Mouse (Mus musculus): ENCODE data around the gene Gca. TPM values are rescaled to one million over a fixed set of nuclear protein-coding genes. Genes with fewer than 3 reads are reported as not detected.
A peak's percentile ranks its signal among the peaks of the same experiment; 100 is the strongest.

Gene Gca
- polyA plus RNA-seq, 1 experiment, result 0.13 TPM

GRCm38 (mm10) chr2:62630446-62630845 is 33.6 kb upstream of the Gca start:
- H3K4me2 ChIP-seq (ENCODE audit: low read depth), result no peak overlapping the region
- no peak overlapping the region for H3ac ChIP-seq (ENCODE audit: control insufficient read depth, insufficient read length)
- TF ChIP-seq USF1 (IDR thresholded peaks at IDR 0.05; ENCODE audit: low read depth), result no peak
- TF ChIP-seq MYOG (IDR thresholded peaks at IDR 0.05; ENCODE audit: control insufficient read depth in 1 of 3, insufficient read depth in 1 of 3, insufficient read length in 2 of 3, low read depth in 2 of 3), result no peak
- no peak for TF ChIP-seq POLR2AphosphoS2 (IDR thresholded peaks at IDR 0.05; ENCODE audit: insufficient read length, low read depth)
- no peak for TF ChIP-seq POLR2A (IDR thresholded peaks at IDR 0.05; ENCODE audit: insufficient read length, low read depth)
- no peak for TF ChIP-seq MYOD1 (IDR thresholded peaks at IDR 0.05; ENCODE audit: control insufficient read depth in 1 of 3, insufficient read length in 2 of 3, low read depth in 2 of 3)
- no peak for TF ChIP-seq CEBPB (IDR thresholded peaks at IDR 0.05; ENCODE audit: insufficient read depth, poor library complexity, severe bottlenecking)
- TF ChIP-seq TCF12 (IDR thresholded peaks at IDR 0.05; ENCODE audit: insufficient read depth, poor library complexity, severe bottlenecking), result no peak
- TF ChIP-seq E2F4 (IDR thresholded peaks at IDR 0.05; ENCODE audit: insufficient read depth), result no peak
- TF ChIP-seq SRF (IDR thresholded peaks at IDR 0.05; ENCODE audit: control insufficient read depth, insufficient read length, low read depth), result no peak
- TF ChIP-seq MAX (IDR thresholded peaks at IDR 0.05; ENCODE audit: low read depth), result no peak
- TF ChIP-seq TCF3 (IDR thresholded peaks at IDR 0.05; ENCODE audit: insufficient read length, low read depth), result no peak
- no peak for TF ChIP-seq REST (IDR thresholded peaks at IDR 0.05; ENCODE audit: insufficient read depth, insufficient read length)

GRCm38 (mm10) chr2:62639869-62640268 is 24.2 kb upstream of the Gca start:
- Histone ChIP-seq H3ac (ENCODE audit: control insufficient read depth, insufficient read length) (no peak overlapping the region), H3K4me3 (no peak overlapping the region), H3K36me3 (ENCODE audit: control insufficient read depth, insufficient read depth) (no peaks in the 10 kb centered on the region), H3K27me3 (ENCODE audit: control insufficient read depth, insufficient read depth, insufficient read length) (no peaks in the 10 kb centered on the region), H3K4me2 (ENCODE audit: low read depth) (no peak overlapping the region), H3K79me2 (ENCODE audit: control insufficient read depth, insufficient read depth) (no peaks in the 10 kb centered on the region)
- TF ChIP-seq MYOG (IDR thresholded peaks at IDR 0.05; ENCODE audit: control insufficient read depth in 1 of 3, insufficient read depth in 1 of 3, insufficient read length in 2 of 3, low read depth in 2 of 3), result no peak
- no peak for TF ChIP-seq TCF12 (IDR thresholded peaks at IDR 0.05; ENCODE audit: insufficient read depth, poor library complexity, severe bottlenecking)
- TF ChIP-seq CEBPB (IDR thresholded peaks at IDR 0.05; ENCODE audit: insufficient read depth, poor library complexity, severe bottlenecking), result no peak
- TF ChIP-seq POLR2AphosphoS2 (IDR thresholded peaks at IDR 0.05; ENCODE audit: insufficient read length, low read depth), result no peak
- no peak for TF ChIP-seq SRF (IDR thresholded peaks at IDR 0.05; ENCODE audit: control insufficient read depth, insufficient read length, low read depth)

More at GRCm38 (mm10) chr2:62630446-62630845, 33.6 kb upstream of the Gca start:
- no peak overlapping the region for H3K4me3 ChIP-seq
- no peaks in the 10 kb centered on the region for H3K27me3 ChIP-seq (ENCODE audit: control insufficient read depth, insufficient read depth, insufficient read length)
- H3K36me3 ChIP-seq (ENCODE audit: control insufficient read depth, insufficient read depth), result no peaks in the 10 kb centered on the region
- no peaks in the 10 kb centered on the region for H3K79me2 ChIP-seq (ENCODE audit: control insufficient read depth, insufficient read depth)

GRCm38 (mm10) chr2:62643405-62644305 is 20.4 kb upstream of the Gca start:
- Histone ChIP-seq H3K27me3 (ENCODE audit: control insufficient read depth, insufficient read depth, insufficient read length) (no peaks in the 10 kb centered on the region), H3ac (ENCODE audit: control insufficient read depth, insufficient read length) (no peak overlapping the region), H3K4me3 (no peak overlapping the region), H3K79me2 (ENCODE audit: control insufficient read depth, insufficient read depth) (no peaks in the 10 kb centered on the region), H3K4me2 (ENCODE audit: low read depth) (peak overlapping the region; percentile 36), H3K36me3 (ENCODE audit: control insufficient read depth, insufficient read depth) (no peaks in the 10 kb centered on the region)
- no peak for TF ChIP-seq E2F4 (IDR thresholded peaks at IDR 0.05; ENCODE audit: insufficient read depth)
- no peak for TF ChIP-seq TCF3 (IDR thresholded peaks at IDR 0.05; ENCODE audit: insufficient read length, low read depth)
- TF ChIP-seq REST (IDR thresholded peaks at IDR 0.05; ENCODE audit: insufficient read depth, insufficient read length), result no peak

DNA sequence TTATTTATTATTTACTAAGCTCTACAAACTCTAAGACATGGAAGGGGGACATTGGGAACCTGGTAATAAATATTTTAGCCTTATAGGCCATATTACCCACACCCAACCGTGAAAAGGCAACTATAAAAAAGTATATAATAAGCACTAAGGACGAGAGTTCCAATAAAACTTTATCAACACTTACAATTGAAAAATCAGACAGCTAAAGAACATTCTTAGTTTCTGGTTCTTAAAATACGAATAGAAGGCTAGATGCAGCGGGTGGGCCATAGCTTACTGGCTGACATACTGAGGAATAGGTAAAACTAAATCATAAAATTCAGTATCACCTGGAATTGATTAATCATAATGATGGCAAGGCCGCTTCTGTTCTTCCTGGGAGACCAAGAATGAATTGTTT is 19.2 kb upstream of the Gca start:
- no peak for TF ChIP-seq SRF (IDR thresholded peaks at IDR 0.05; ENCODE audit: control insufficient read depth, insufficient read length, low read depth)
- no peaks in the 10 kb centered on the region for H3K79me2 ChIP-seq (ENCODE audit: control insufficient read depth, insufficient read depth)
- H3K36me3 ChIP-seq (ENCODE audit: control insufficient read depth, insufficient read depth), result no peaks in the 10 kb centered on the region
- H3ac ChIP-seq (ENCODE audit: control insufficient read depth, insufficient read length), result no peak overlapping the region
- H3K27me3 ChIP-seq (ENCODE audit: control insufficient read depth, insufficient read depth, insufficient read length), result no peaks in the 10 kb centered on the region
- no peak overlapping the region for H3K4me3 ChIP-seq
- H3K4me2 ChIP-seq (ENCODE audit: low read depth), result no peak overlapping the region

DNA sequence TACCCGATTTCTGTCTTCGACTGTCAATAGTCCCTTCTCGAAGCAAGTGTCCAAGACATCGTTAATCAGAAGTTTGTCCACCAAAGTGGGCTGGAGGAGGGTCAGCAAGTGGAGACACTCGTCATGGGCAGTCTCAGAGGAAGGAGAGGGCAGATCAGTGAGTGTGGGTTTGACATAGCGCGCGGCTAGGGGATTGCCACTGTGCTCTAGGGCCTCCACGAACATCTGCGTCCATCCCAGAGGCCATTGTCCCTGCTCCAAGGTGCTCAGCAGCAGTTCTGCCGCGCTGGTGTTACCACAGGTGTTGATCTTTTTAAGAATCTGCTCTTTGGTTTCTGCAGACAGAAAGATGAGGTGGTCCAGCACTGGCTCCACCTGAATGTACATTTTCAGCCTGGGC is 18.6 kb upstream of the Gca start:
- Histone ChIP-seq H3K36me3 (ENCODE audit: control insufficient read depth, insufficient read depth) (no peaks in the 10 kb centered on the region), H3K4me2 (ENCODE audit: low read depth) (peak overlapping the region; percentile 72), H3K4me3 (peak overlapping the region; percentile 31), H3K27me3 (ENCODE audit: control insufficient read depth, insufficient read depth, insufficient read length) (no peaks in the 10 kb centered on the region), H3K79me2 (ENCODE audit: control insufficient read depth, insufficient read depth) (no peaks in the 10 kb centered on the region), H3ac (ENCODE audit: control insufficient read depth, insufficient read length) (no peak overlapping the region)
- TF ChIP-seq USF1 (IDR thresholded peaks at IDR 0.05; ENCODE audit: low read depth) (no peak), SRF (IDR thresholded peaks at IDR 0.05; ENCODE audit: control insufficient read depth, insufficient read length, low read depth) (no peak), POLR2AphosphoS2 (IDR thresholded peaks at IDR 0.05; ENCODE audit: insufficient read length, low read depth) (no peak), MAX (IDR thresholded peaks at IDR 0.05; ENCODE audit: low read depth) (no peak), TCF3 (IDR thresholded peaks at IDR 0.05; ENCODE audit: insufficient read length, low read depth) (no peak), POLR2A (IDR thresholded peaks at IDR 0.05; ENCODE audit: insufficient read length, low read depth) (no peak), MYOD1 (IDR thresholded peaks at IDR 0.05; ENCODE audit: control insufficient read depth in 1 of 3, insufficient read length in 2 of 3, low read depth in 2 of 3) (no peak), MYOG (IDR thresholded peaks at IDR 0.05; ENCODE audit: control insufficient read depth in 1 of 3, insufficient read depth in 1 of 3, insufficient read length in 2 of 3, low read depth in 2 of 3) (no peak), REST (IDR thresholded peaks at IDR 0.05; ENCODE audit: insufficient read depth, insufficient read length) (no peak), E2F4 (IDR thresholded peaks at IDR 0.05; ENCODE audit: insufficient read depth) (no peak)

All from myocyte (in vitro differentiated cells).